Mouse (Mus musculus): ENCODE data around the gene Gtf3a.
A peak's percentile ranks its signal among the peaks of the same experiment; 100 is the strongest.

The Gtf3a gene

DNA sequence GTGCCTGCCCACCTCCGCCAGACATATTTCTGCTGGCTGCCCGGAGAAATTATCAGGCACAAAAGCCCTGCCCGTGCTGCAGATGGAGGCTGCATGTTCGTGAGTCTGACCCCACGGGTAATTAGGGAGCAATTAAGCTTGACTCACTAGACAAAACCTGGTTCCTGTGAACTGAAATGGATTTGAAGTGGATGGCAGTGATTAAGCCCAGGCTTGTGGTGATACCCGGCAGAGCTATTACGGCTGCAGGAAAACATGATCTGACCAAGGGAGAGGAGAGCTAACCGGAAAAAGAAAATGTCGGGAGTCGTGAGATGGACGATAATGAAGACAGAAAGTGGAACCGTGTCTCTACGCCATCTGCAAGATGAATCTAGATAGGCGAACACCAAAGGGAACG is 5.5 kb upstream of the Gtf3a start:
- no peaks in the 10 kb centered on the region for H3K27me3 ChIP-seq (ENCODE audit: insufficient read depth, low read length)
- no peaks in the 10 kb centered on the region for H3K36me3 ChIP-seq (ENCODE audit: insufficient read depth, low read length)
- H3K4me3 ChIP-seq (replicated peaks; ENCODE audit: low read length), result no peak overlapping the region
- TF ChIP-seq POU5F1 (IDR thresholded peaks at IDR 0.05; ENCODE audit: borderline replicate concordance, low read length) (no peak), CTCF (conservative IDR thresholded peaks at IDR 0.05; ENCODE audit: low read length) (no peak), NANOG (IDR thresholded peaks at IDR 0.05; ENCODE audit: borderline replicate concordance, low read length) (no peak)
- H3K9me3 ChIP-seq (ENCODE audit: low read length), result peaks cover 6% of the 10 kb centered on the region; the same call in 1 of the 2 replicates
- peaks cover 48% of the 10 kb centered on the region for H3K4me1 ChIP-seq (replicated peaks; ENCODE audit: low read depth, low read length)

GRCm38 (mm10) chr5:146944568-146944967 is 3.9 kb upstream of the Gtf3a start:
- no peak for TF ChIP-seq NANOG (IDR thresholded peaks at IDR 0.05; ENCODE audit: borderline replicate concordance, low read length)
- peak; percentile 82 for TF ChIP-seq CTCF (conservative IDR thresholded peaks at IDR 0.05; ENCODE audit: low read length)
- Histone ChIP-seq H3K36me3 (ENCODE audit: insufficient read depth, low read length) (0 out of 2 replicates have a peak, but pooled peaks cover under 1% of the 10 kb centered on the region), H3K4me3 (replicated peaks; ENCODE audit: low read length) (no peak overlapping the region), H3K9me3 (ENCODE audit: low read length) (peaks cover 6% of the 10 kb centered on the region; the same call in 1 of the 2 replicates), H3K27me3 (ENCODE audit: insufficient read depth, low read length) (no peaks in the 10 kb centered on the region), H3K4me1 (replicated peaks; ENCODE audit: low read depth, low read length) (peaks cover 44% of the 10 kb centered on the region)

DNA sequence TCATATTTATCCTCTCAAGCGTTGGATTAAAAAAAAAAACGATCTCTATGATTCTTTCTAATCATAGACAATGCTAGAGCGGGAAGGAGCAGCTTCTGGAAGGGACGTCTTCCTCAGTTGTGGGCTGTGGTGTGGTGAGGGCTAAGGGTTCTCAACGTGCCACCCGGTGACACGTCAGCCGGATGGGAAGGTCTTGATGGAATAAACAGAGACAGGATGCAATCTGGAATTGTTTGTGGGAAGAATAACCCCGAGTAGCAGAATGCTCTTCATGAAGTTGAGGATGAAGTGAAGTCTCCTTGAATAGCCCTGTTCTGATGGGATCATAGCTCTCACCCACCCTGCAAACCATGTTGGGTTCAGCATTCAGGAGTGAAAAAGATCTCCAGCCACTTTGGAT is 1.8 kb upstream of the Gtf3a start:
- peaks cover 50% of the 10 kb centered on the region for H3K4me1 ChIP-seq (replicated peaks; ENCODE audit: low read depth, low read length)
- H3K9me3 ChIP-seq (ENCODE audit: low read length), result peaks cover 6% of the 10 kb centered on the region; the same call in 1 of the 2 replicates
- no peaks in the 10 kb centered on the region for H3K27me3 ChIP-seq (ENCODE audit: insufficient read depth, low read length)
- TF ChIP-seq NANOG (IDR thresholded peaks at IDR 0.05; ENCODE audit: borderline replicate concordance, low read length) (no peak), CTCF (conservative IDR thresholded peaks at IDR 0.05; ENCODE audit: low read length) (no peak), POU5F1 (IDR thresholded peaks at IDR 0.05; ENCODE audit: borderline replicate concordance, low read length) (no peak)
- H3K4me3 ChIP-seq (replicated peaks; ENCODE audit: low read length), result no peak overlapping the region
- peaks cover 21% of the 10 kb centered on the region for H3K36me3 ChIP-seq (ENCODE audit: insufficient read depth, low read length)

DNA sequence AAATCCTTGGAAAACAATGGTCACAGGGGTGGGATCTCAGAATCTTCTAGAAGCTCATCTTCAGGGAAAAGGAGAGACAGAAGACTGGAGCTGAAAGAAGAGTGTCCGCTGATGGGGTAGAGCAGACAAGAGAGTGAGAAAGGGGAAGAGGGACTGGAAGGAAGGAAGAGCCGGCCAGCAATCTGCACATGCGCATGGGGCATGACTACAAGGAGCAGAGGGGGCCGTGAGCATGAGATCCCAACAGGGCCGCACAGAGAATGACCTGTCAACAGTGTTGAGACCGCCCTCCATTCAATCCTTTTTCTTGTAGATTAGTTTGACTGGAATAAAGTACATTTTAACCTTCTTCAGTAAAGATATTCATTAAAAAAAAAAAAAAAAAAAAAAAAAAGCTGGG is 960 bp upstream of the Gtf3a start:
- TF ChIP-seq POU5F1 (IDR thresholded peaks at IDR 0.05; ENCODE audit: borderline replicate concordance, low read length) (no peak), CTCF (conservative IDR thresholded peaks at IDR 0.05; ENCODE audit: low read length) (no peak), NANOG (IDR thresholded peaks at IDR 0.05; ENCODE audit: borderline replicate concordance, low read length) (no peak)
- Histone ChIP-seq H3K4me1 (replicated peaks; ENCODE audit: low read depth, low read length) (peaks cover 49% of the 10 kb centered on the region), H3K4me3 (replicated peaks; ENCODE audit: low read length) (no peak overlapping the region), H3K9me3 (ENCODE audit: low read length) (peaks cover 6% of the 10 kb centered on the region; the same call in 1 of the 2 replicates), H3K36me3 (ENCODE audit: insufficient read depth, low read length) (peaks cover 30% of the 10 kb centered on the region), H3K27me3 (ENCODE audit: insufficient read depth, low read length) (no peaks in the 10 kb centered on the region)

DNA sequence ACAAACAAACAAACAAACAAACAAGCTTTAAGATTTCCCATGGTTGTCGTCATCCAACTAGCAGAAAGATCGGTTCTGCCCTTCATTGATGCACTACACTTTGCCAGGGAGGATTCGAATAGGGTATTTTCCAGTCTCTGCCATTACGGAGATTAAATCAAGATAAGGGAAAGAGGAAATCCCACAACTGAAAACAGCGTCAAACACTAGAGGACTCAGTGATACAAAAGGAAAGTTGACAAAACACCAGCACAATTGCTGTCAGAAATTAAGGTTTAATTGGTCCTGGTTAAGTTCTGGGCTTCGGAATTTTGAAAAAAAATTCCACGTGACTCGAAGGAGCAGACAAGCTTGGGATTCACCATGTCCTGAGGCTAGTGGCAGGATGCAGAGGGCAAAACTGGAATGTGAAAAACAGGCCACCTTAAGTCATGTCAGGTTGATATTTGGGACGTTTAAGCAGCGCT is 383 bp upstream of the Gtf3a start:
- no peak for TF ChIP-seq POU5F1 (IDR thresholded peaks at IDR 0.05; ENCODE audit: borderline replicate concordance, low read length)
- no peak for TF ChIP-seq CTCF (conservative IDR thresholded peaks at IDR 0.05; ENCODE audit: low read length)
- no peak for TF ChIP-seq NANOG (IDR thresholded peaks at IDR 0.05; ENCODE audit: borderline replicate concordance, low read length)
- Histone ChIP-seq H3K4me3 (replicated peaks; ENCODE audit: low read length) (peak overlapping the region; percentile 91), H3K4me1 (replicated peaks; ENCODE audit: low read depth, low read length) (peaks cover 49% of the 10 kb centered on the region), H3K36me3 (ENCODE audit: insufficient read depth, low read length) (peaks cover 35% of the 10 kb centered on the region), H3K9me3 (ENCODE audit: low read length) (peaks cover 6% of the 10 kb centered on the region; the same call in 1 of the 2 replicates), H3K27me3 (ENCODE audit: insufficient read depth, low read length) (no peaks in the 10 kb centered on the region)

- H3K27me3 ChIP-seq (ENCODE audit: insufficient read depth, low read length), result no peaks in the 10 kb centered on the region
- H3K36me3 ChIP-seq (ENCODE audit: insufficient read depth, low read length), result peaks cover 99% of the 10 kb centered on the region
- no peaks in the 10 kb centered on the region for H3K9me3 ChIP-seq (ENCODE audit: low read length)
- H3K4me1 ChIP-seq (replicated peaks; ENCODE audit: low read depth, low read length), result peaks cover 77% of the 10 kb centered on the region
- TF ChIP-seq NANOG (IDR thresholded peaks at IDR 0.05; ENCODE audit: borderline replicate concordance, low read length) (no peak), POU5F1 (IDR thresholded peaks at IDR 0.05; ENCODE audit: borderline replicate concordance, low read length) (no peak), CTCF (conservative IDR thresholded peaks at IDR 0.05; ENCODE audit: low read length) (no peak)
- H3K4me3 ChIP-seq (replicated peaks; ENCODE audit: low read length), result 0 out of 2 replicates have a peak overlapping the region, but pooled peaks have one; percentile 10
These were observed 6.1 kb downstream of the Gtf3a start for GRCm38 (mm10) chr5:146954576-146954975.

GRCm38 (mm10) chr5:146955651-146956050 is 7.2 kb downstream of the Gtf3a start:
- no peaks in the 10 kb centered on the region for H3K9me3 ChIP-seq (ENCODE audit: low read length)
- no peak overlapping the region for H3K4me3 ChIP-seq (replicated peaks; ENCODE audit: low read length)
- TF ChIP-seq NANOG (IDR thresholded peaks at IDR 0.05; ENCODE audit: borderline replicate concordance, low read length), result no peak
- no peak for TF ChIP-seq POU5F1 (IDR thresholded peaks at IDR 0.05; ENCODE audit: borderline replicate concordance, low read length)
- no peak for TF ChIP-seq CTCF (conservative IDR thresholded peaks at IDR 0.05; ENCODE audit: low read length)
- no peaks in the 10 kb centered on the region for H3K27me3 ChIP-seq (ENCODE audit: insufficient read depth, low read length)
- H3K4me1 ChIP-seq (replicated peaks; ENCODE audit: low read depth, low read length), result peaks cover 67% of the 10 kb centered on the region
- peaks cover 99% of the 10 kb centered on the region for H3K36me3 ChIP-seq (ENCODE audit: insufficient read depth, low read length)

DNA sequence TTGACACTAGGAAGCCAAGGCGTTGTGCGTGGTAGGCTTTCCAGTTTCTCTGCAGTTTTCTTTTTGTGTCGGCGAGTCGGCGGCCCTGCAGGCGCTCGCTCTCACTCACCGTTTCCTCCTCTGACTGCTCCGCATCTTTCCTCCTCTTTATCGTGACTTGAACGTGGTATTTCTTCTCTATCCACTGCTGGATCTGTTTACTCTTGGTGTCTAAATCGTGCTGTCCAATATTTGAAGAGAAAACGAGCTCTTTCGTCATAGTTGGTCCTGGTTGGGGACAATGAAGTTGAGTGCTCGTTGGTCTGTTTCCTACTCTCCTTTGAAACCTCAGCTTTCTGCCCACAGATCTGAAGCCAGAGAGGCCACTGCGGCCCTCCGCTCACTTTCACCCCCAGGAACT is 8.2 kb downstream of the Gtf3a start:
- TF ChIP-seq POU5F1 (IDR thresholded peaks at IDR 0.05; ENCODE audit: borderline replicate concordance, low read length), result no peak
- TF ChIP-seq NANOG (IDR thresholded peaks at IDR 0.05; ENCODE audit: borderline replicate concordance, low read length), result no peak
- no peak for TF ChIP-seq CTCF (conservative IDR thresholded peaks at IDR 0.05; ENCODE audit: low read length)
- H3K9me3 ChIP-seq (ENCODE audit: low read length), result no peaks in the 10 kb centered on the region
- H3K27me3 ChIP-seq (ENCODE audit: insufficient read depth, low read length), result no peaks in the 10 kb centered on the region
- H3K36me3 ChIP-seq (ENCODE audit: insufficient read depth, low read length), result peaks cover 99% of the 10 kb centered on the region
- peaks cover 74% of the 10 kb centered on the region for H3K4me1 ChIP-seq (replicated peaks; ENCODE audit: low read depth, low read length)
- H3K4me3 ChIP-seq (replicated peaks; ENCODE audit: low read length), result no peak overlapping the region

Data from E14TG2a.4 (cell line).